Mouse (Mus musculus) thymus, adult 2 months (tissue): ENCODE data around the gene Ormdl3.

Source experiments
- CTCF ChIP-seq: fragments of 200-500 bp; IDR thresholded peaks from 2 replicates; pipeline ENCODE4 v1.5.1; 2012; ENCODE audit warnings: mild to moderate bottlenecking, control low read depth, low read length, moderate library complexity, borderline replicate concordance; ENCODE audit not compliant: control insufficient read depth, poor library complexity, insufficient read depth; ENCODE audit errors: extremely low read depth
- POLR2A ChIP-seq: fragments of 200-500 bp; IDR thresholded peaks from 2 replicates; pipeline ENCODE4 v1.6.1; 2012; ENCODE audit warnings: mild to moderate bottlenecking, low read length, control low read depth, moderate library complexity; ENCODE audit not compliant: control insufficient read depth, poor library complexity, insufficient read depth; ENCODE audit errors: extremely low read depth

DNA sequence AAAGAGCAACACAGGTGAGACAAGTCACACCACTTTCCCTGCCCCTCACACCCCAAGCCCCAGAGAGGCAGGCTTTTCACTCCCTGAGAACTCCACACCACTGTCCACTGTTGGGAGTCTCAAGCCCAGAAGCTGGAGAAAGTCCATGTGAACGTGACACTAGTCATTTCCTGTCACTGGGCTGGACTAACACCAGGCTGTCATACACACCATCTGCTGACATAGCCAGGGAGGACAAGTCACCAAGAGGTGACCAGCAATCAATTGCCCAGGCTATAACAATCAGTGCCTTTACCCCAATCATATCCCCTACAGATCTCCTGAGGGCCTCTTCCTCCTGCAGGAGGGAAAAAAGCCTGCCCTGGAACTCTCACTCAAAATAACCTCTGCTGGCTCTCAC lies 3.0 kb downstream of the Ormdl3 start:
- TF ChIP-seq POLR2A = no peak
- no peak for TF ChIP-seq CTCF
